Mouse (Mus musculus): ENCODE results near the gene Col4a3. TPM values are rescaled to one million over a fixed set of nuclear protein-coding genes. Genes with fewer than 3 reads are reported as not detected.

Gene Col4a3
- polyA plus RNA-seq, 1 experiment from 2014 or later, result 0.24 TPM

- no peaks in the 10 kb centered on the region for H3K36me3 ChIP-seq (ENCODE audit: control insufficient read depth, insufficient read depth)
- no peak overlapping the region for H3K9ac ChIP-seq (replicated peaks; ENCODE audit: low read depth, low read length)
- peak; percentile 71 for ATAC-seq
- H3K27me3 ChIP-seq (replicated peaks; ENCODE audit: control insufficient read depth, insufficient read depth, low read length), result no peaks in the 10 kb centered on the region
- peak overlapping the region; percentile 43 for H3K4me2 ChIP-seq (ENCODE audit: low read length)
- H3K4me3 ChIP-seq (replicated peaks; ENCODE audit: low read length), result peak overlapping the region; percentile 18; the same call in 1 of the 2 replicates
- H3K9me3 ChIP-seq (ENCODE audit: control insufficient read depth, low read length), result no peaks in the 10 kb centered on the region
- H3K27ac ChIP-seq (ENCODE audit: low read length), result no peak overlapping the region
- 0 out of 2 replicates have a peak, but pooled peaks cover 3% of the 10 kb centered on the region for H3K4me1 ChIP-seq (replicated peaks; ENCODE audit: control insufficient read depth, insufficient read depth, low read length)
- WGBS, result 40% methylated on average over 18 of the region's 18 CpGs
Observed at GRCm38 (mm10) chr1:82641316-82641987, 54.7 kb downstream of the Col4a3 start.

- no peak for ATAC-seq
- no peaks in the 10 kb centered on the region for H3K36me3 ChIP-seq (ENCODE audit: control insufficient read depth, insufficient read depth)
- H3K9me3 ChIP-seq (ENCODE audit: control insufficient read depth, low read length), result no peaks in the 10 kb centered on the region
- 43% methylated on average over 10 of the region's 10 CpGs for WGBS
- no peaks in the 10 kb centered on the region for H3K27me3 ChIP-seq (replicated peaks; ENCODE audit: control insufficient read depth, insufficient read depth, low read length)
- 0 out of 2 replicates have a peak, but pooled peaks cover 2% of the 10 kb centered on the region for H3K4me1 ChIP-seq (replicated peaks; ENCODE audit: control insufficient read depth, insufficient read depth, low read length)
- no peak overlapping the region for H3K4me2 ChIP-seq (ENCODE audit: low read length)
- H3K4me3 ChIP-seq (replicated peaks; ENCODE audit: low read length), result no peak overlapping the region
- H3K9ac ChIP-seq (replicated peaks; ENCODE audit: low read depth, low read length), result no peak overlapping the region
- H3K27ac ChIP-seq (ENCODE audit: low read length), result no peak overlapping the region
Observed at GRCm38 (mm10) chr1:82647989-82648388, 61.3 kb downstream of the Col4a3 start.

- Histone ChIP-seq H3K9me3 (ENCODE audit: control insufficient read depth, low read length) (no peaks in the 10 kb centered on the region), H3K27me3 (replicated peaks; ENCODE audit: control insufficient read depth, insufficient read depth, low read length) (no peaks in the 10 kb centered on the region), H3K27ac (ENCODE audit: low read length) (no peak overlapping the region), H3K4me3 (replicated peaks; ENCODE audit: low read length) (no peak overlapping the region), H3K36me3 (ENCODE audit: control insufficient read depth, insufficient read depth) (no peaks in the 10 kb centered on the region), H3K4me1 (replicated peaks; ENCODE audit: control insufficient read depth, insufficient read depth, low read length) (0 out of 2 replicates have a peak, but pooled peaks cover 2% of the 10 kb centered on the region), H3K9ac (replicated peaks; ENCODE audit: low read depth, low read length) (no peak overlapping the region), H3K4me2 (ENCODE audit: low read length) (no peak overlapping the region)
- peak; percentile 72 for ATAC-seq
- WGBS, result 18% methylated on average over 4 of the region's 4 CpGs
Observed at GRCm38 (mm10) chr1:82650868-82651267, 64.1 kb downstream of the Col4a3 start.

GRCm38 (mm10) chr1:82654046-82654445 lies 67.3 kb downstream of the Col4a3 start:
- 44% methylated on average over 7 of the region's 7 CpGs for WGBS
- no peaks in the 10 kb centered on the region for H3K36me3 ChIP-seq (ENCODE audit: control insufficient read depth, insufficient read depth)
- no peaks in the 10 kb centered on the region for H3K9me3 ChIP-seq (ENCODE audit: control insufficient read depth, low read length)
- no peak overlapping the region for H3K9ac ChIP-seq (replicated peaks; ENCODE audit: low read depth, low read length)
- no peak overlapping the region for H3K4me2 ChIP-seq (ENCODE audit: low read length)
- H3K4me3 ChIP-seq (replicated peaks; ENCODE audit: low read length), result no peak overlapping the region
- H3K27me3 ChIP-seq (replicated peaks; ENCODE audit: control insufficient read depth, insufficient read depth, low read length), result no peaks in the 10 kb centered on the region
- H3K27ac ChIP-seq (ENCODE audit: low read length), result no peak overlapping the region
- 0 out of 2 replicates have a peak, but pooled peaks cover 2% of the 10 kb centered on the region for H3K4me1 ChIP-seq (replicated peaks; ENCODE audit: control insufficient read depth, insufficient read depth, low read length)
- ATAC-seq, result no peak

- Histone ChIP-seq H3K9ac (replicated peaks; ENCODE audit: low read depth, low read length) (no peak overlapping the region), H3K4me3 (replicated peaks; ENCODE audit: low read length) (no peak overlapping the region), H3K4me1 (replicated peaks; ENCODE audit: control insufficient read depth, insufficient read depth, low read length) (no peaks in the 10 kb centered on the region), H3K9me3 (ENCODE audit: control insufficient read depth, low read length) (no peaks in the 10 kb centered on the region), H3K27ac (ENCODE audit: low read length) (no peak overlapping the region), H3K36me3 (ENCODE audit: control insufficient read depth, insufficient read depth) (no peaks in the 10 kb centered on the region), H3K4me2 (ENCODE audit: low read length) (no peak overlapping the region), H3K27me3 (replicated peaks; ENCODE audit: control insufficient read depth, insufficient read depth, low read length) (no peaks in the 10 kb centered on the region)
- ATAC-seq, result no peak
- WGBS, result 77% methylated on average over 3 of the region's 3 CpGs
Observed at GRCm38 (mm10) chr1:82656452-82656851, 69.7 kb downstream of the Col4a3 start.

- no peaks in the 10 kb centered on the region for H3K9me3 ChIP-seq (ENCODE audit: control insufficient read depth, low read length)
- H3K36me3 ChIP-seq (ENCODE audit: control insufficient read depth, insufficient read depth), result no peaks in the 10 kb centered on the region
- H3K4me2 ChIP-seq (ENCODE audit: low read length), result no peak overlapping the region
- WGBS, result 96% methylated on average over 2 of the region's 2 CpGs
- no peaks in the 10 kb centered on the region for H3K27me3 ChIP-seq (replicated peaks; ENCODE audit: control insufficient read depth, insufficient read depth, low read length)
- H3K4me1 ChIP-seq (replicated peaks; ENCODE audit: control insufficient read depth, insufficient read depth, low read length), result no peaks in the 10 kb centered on the region
- no peak overlapping the region for H3K27ac ChIP-seq (ENCODE audit: low read length)
- H3K4me3 ChIP-seq (replicated peaks; ENCODE audit: low read length), result no peak overlapping the region
- H3K9ac ChIP-seq (replicated peaks; ENCODE audit: low read depth, low read length), result no peak overlapping the region
- no peak for ATAC-seq
Observed at GRCm38 (mm10) chr1:82662269-82662668, 75.5 kb downstream of the Col4a3 start.

GRCm38 (mm10) chr1:82663522-82663921 lies 76.8 kb downstream of the Col4a3 start:
- Histone ChIP-seq H3K4me2 (ENCODE audit: low read length) (no peak overlapping the region), H3K27ac (ENCODE audit: low read length) (no peak overlapping the region), H3K27me3 (replicated peaks; ENCODE audit: control insufficient read depth, insufficient read depth, low read length) (no peaks in the 10 kb centered on the region), H3K4me1 (replicated peaks; ENCODE audit: control insufficient read depth, insufficient read depth, low read length) (no peaks in the 10 kb centered on the region), H3K9ac (replicated peaks; ENCODE audit: low read depth, low read length) (no peak overlapping the region), H3K36me3 (ENCODE audit: control insufficient read depth, insufficient read depth) (no peaks in the 10 kb centered on the region), H3K4me3 (replicated peaks; ENCODE audit: low read length) (no peak overlapping the region), H3K9me3 (ENCODE audit: control insufficient read depth, low read length) (no peaks in the 10 kb centered on the region)
- 28% methylated on average over 2 of the region's 2 CpGs for WGBS
- peak; percentile 64 for ATAC-seq

- Histone ChIP-seq H3K4me1 (replicated peaks; ENCODE audit: control insufficient read depth, insufficient read depth, low read length) (no peaks in the 10 kb centered on the region), H3K4me3 (replicated peaks; ENCODE audit: low read length) (no peak overlapping the region), H3K9ac (replicated peaks; ENCODE audit: low read depth, low read length) (no peak overlapping the region), H3K4me2 (ENCODE audit: low read length) (no peak overlapping the region), H3K9me3 (ENCODE audit: control insufficient read depth, low read length) (no peaks in the 10 kb centered on the region), H3K27ac (ENCODE audit: low read length) (no peak overlapping the region), H3K27me3 (replicated peaks; ENCODE audit: control insufficient read depth, insufficient read depth, low read length) (no peaks in the 10 kb centered on the region), H3K36me3 (ENCODE audit: control insufficient read depth, insufficient read depth) (no peaks in the 10 kb centered on the region)
- ATAC-seq, result no peak
- 88% methylated on average over 5 of the region's 5 CpGs for WGBS
Observed at GRCm38 (mm10) chr1:82686328-82686727, 99.6 kb downstream of the Col4a3 start.

GRCm38 (mm10) chr1:82686866-82687265 lies 100.1 kb downstream of the Col4a3 start:
- 87% methylated on average over 2 of the region's 2 CpGs for WGBS
- H3K27me3 ChIP-seq (replicated peaks; ENCODE audit: control insufficient read depth, insufficient read depth, low read length), result no peaks in the 10 kb centered on the region

More at GRCm38 (mm10) chr1:82686866-82687265, 100.1 kb downstream of the Col4a3 start:
- no peak overlapping the region for H3K9ac ChIP-seq (replicated peaks; ENCODE audit: low read depth, low read length)
- no peak overlapping the region for H3K27ac ChIP-seq (ENCODE audit: low read length)
- H3K4me3 ChIP-seq (replicated peaks; ENCODE audit: low read length), result no peak overlapping the region
- H3K4me1 ChIP-seq (replicated peaks; ENCODE audit: control insufficient read depth, insufficient read depth, low read length), result no peaks in the 10 kb centered on the region
- no peak for ATAC-seq
- H3K4me2 ChIP-seq (ENCODE audit: low read length), result no peak overlapping the region
- H3K36me3 ChIP-seq (ENCODE audit: control insufficient read depth, insufficient read depth), result no peaks in the 10 kb centered on the region
- no peaks in the 10 kb centered on the region for H3K9me3 ChIP-seq (ENCODE audit: control insufficient read depth, low read length)

Data from forebrain, embryonic 16.5 days (tissue).